Mouse (Mus musculus) bone marrow macrophage, adult 2 months (primary cell): ENCODE results near the gene Ifrd1.

Experiments used
- CTCF ChIP-seq: IDR thresholded peaks from 2 replicates; pipeline ENCODE4 v1.5.1; 2012; ENCODE audit warnings: low read depth, mild to moderate bottlenecking, low read length, moderate library complexity
- POLR2A ChIP-seq: IDR thresholded peaks from 2 replicates; pipeline ENCODE4 v1.6.1; 2012; ENCODE audit warnings: mild to moderate bottlenecking, low read depth, low read length, borderline replicate concordance

- no peak for TF ChIP-seq CTCF
- TF ChIP-seq POLR2A, result no peak
These were observed 28.2 kb downstream of the Ifrd1 start for GRCm38 (mm10) chr12:40220001-40220570.
